Mouse (Mus musculus) 3134 (cell line): ENCODE measurements around the gene Chpt1.

Experiments used
- DNase-seq: peaks from one replicate; pipeline ENCODE4 v3.0.0-alpha.2; 2011; ENCODE audit warnings: low spot score; ENCODE audit not compliant: insufficient read length; ENCODE audit errors: extremely low read depth

Chpt1 gene

GRCm38 (mm10) chr10:88407875-88408631 is 95.8 kb downstream of the Chpt1 start:
- DNase-seq: no peak

GRCm38 (mm10) chr10:88405812-88406211 is 98.1 kb downstream of the Chpt1 start:
- peak; percentile 61 for DNase-seq

GRCm38 (mm10) chr10:88404220-88404619 is 99.7 kb downstream of the Chpt1 start:
- DNase-seq: no peak

- DNase-seq: no peak
Measured at GRCm38 (mm10) chr10:88403021-88403420, 100.9 kb downstream of the Chpt1 start.
